Mouse (Mus musculus) c-Kit-positive CD71-positive TER-119-positive erythroid progenitor cells, embryonic 14.5 days (primary cell): ENCODE measurements around the gene Tet1.
A peak's percentile ranks its signal among the peaks of the same experiment; 100 is the strongest.
"Not testable (repeated sequence)": the region's sequence is repeated elsewhere in the genome, so short reads cannot be mapped to it uniquely, and the experiment has no call there.

Source experiments
- DNase-seq: peaks from one replicate; pipeline ENCODE4 v3.0.0-alpha.2; 2013; ENCODE audit warnings: low spot score

Gene Tet1

GRCm38 (mm10) chr10:62847069-62847626 lies 61.6 kb downstream of the Tet1 start:
- no peak for DNase-seq

GRCm38 (mm10) chr10:62843787-62844491 lies 64.9 kb downstream of the Tet1 start:
- DNase-seq = no peak

DNA sequence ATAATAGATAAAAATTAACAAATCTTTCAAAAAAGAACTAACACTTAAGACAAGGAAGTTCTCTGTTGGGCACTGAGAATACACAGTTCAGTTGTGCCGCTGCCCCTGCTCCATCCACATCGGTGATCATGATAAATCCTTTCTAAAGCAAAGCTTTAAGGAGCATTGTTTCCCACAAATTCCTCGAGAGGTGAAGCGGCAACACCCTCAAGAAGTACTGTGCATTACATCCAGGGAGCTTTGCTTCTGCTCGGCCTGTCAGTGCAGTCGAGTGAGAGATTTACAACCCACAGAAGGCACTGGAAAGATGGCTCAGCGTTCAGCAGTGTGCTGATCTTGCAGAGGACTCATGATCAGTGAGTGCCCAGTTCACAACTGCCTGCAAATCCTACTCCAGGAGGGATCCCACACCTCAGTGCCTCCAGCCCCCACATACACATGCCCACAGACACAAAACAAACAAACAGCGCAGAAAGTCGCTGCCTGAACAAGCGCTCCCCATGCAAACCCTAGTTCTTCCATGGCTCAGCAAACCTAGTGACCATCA lies 66.8 kb downstream of the Tet1 start:
- DNase-seq = no peak

GRCm38 (mm10) chr10:62840687-62841086 lies 68.1 kb downstream of the Tet1 start:
- no peak for DNase-seq

DNA sequence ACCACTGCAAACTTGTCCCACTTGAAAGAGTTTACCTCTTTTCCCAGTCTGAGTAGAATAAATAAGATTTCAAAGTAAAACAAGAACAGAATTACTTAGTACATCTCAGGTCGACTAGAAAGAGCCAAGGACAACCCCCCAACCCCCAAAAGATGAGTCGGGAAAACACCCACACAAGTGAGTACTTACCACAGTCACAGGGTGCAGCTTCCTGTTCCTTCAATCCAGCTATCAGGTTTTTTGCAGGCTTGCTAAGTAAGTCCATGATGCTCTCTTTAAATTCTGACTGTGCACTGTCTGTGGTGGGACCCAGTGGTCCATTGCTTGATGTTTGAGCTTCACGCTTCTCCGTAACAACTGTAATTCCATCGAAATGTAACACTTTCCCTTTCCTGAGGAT lies 70.8 kb downstream of the Tet1 start:
- no peak for DNase-seq

DNA sequence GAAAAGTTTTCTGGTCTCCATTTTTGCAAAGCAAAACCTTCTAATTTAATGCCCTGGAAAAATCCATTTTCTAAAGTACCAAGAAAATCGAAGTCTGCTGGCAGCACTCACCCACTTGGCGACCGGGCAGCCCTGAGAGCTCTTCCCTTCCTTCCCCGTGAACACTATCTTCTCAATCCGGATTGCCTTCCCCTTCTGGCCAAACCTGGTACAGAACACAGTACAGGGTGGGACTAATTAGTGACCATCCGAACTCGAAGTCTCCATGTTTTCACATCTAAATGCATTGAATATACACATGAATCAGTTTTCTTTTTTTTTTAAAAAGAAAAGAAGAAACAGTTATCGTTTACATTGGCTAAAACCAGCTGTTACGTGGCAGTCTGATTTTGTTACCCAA lies 76.0 kb downstream of the Tet1 start:
- DNase-seq = no peak

GRCm38 (mm10) chr10:62831546-62831945 lies 77.2 kb downstream of the Tet1 start:
- DNase-seq = no peak

- DNase-seq = no peak
Measured at GRCm38 (mm10) chr10:62824474-62824873, 84.3 kb downstream of the Tet1 start.

DNA sequence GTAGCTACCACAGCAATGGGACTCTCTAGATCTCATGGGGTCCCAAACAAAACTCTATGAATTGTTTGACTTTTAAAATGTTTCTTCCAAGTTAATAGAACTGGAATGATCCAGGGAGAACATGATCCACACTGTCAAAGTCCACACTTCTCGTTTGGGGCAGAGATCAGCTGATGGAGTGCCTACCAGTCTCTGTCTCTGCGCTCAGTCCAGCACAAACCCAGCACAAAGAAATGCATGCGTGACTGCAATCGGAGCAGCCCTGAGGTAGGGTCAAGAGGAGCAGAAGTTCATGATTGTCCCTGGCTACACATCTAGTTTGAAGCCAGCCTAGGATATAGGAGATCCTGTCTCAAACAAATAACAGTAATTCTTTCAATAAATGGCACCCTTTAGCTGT lies 85.4 kb downstream of the Tet1 start:
- no peak for DNase-seq

GRCm38 (mm10) chr10:62810010-62810409 lies 98.8 kb downstream of the Tet1 start:
- no peak for DNase-seq

DNA sequence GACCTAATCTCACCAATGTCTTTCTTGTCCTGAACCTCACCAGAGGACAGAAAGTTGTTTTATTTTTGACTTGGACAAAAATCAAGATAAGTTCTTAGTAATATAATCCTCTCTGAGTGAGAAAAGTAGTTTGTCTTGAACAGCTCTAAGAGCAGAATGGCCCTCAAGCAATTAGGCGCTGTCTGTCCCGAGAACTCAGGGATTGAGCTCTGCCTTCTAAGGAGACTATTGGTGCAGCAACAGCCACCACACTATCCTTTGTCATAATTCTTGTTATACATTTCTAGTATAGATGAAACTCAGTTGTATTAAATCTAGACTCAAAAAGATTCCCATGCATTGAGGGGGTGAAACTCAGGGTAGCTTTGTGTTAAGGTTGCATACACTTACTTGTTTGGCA lies 100.0 kb downstream of the Tet1 start:
- DNase-seq = no peak

DNA sequence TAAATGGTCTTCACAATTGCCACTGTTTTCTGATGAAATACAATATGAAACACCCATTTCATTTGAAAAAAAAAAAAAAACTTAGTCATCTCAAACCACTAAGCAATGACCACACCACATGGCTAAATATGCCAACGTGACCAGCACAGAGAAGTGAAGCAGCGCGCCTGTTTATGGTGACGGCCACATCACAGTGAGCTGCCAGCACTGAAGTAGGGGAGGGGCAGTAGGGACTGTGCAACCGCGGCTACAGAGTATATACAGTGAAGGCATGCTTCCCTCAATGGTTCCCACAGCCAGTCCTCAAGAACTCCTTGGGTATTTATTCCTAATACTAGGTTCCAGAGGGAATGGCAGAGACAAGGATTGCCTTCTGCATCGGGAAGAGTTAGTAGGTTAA lies 100.5 kb downstream of the Tet1 start:
- no peak for DNase-seq

GRCm38 (mm10) chr10:62804106-62804505 lies 104.7 kb downstream of the Tet1 start:
- DNase-seq = no peak

DNA sequence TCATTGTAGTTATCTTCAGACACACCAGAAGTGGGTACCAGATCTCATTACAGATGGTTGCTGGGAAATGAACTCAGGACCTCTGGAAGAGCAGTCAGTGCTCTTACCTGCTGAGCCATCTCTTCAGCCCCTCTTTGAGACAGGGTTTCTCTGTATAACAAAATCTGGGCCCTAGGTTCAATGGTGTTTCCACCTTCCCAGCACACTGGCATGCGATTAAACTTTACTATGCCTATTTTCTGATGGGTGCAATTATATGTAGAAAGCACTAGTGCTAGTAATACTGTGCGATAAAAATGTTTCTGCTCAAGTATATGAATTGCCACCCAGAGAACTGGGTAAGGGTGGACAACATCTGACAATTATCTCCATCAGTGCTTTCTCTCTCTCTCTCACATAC lies 105.5 kb downstream of the Tet1 start:
- DNase-seq = no peak

DNA sequence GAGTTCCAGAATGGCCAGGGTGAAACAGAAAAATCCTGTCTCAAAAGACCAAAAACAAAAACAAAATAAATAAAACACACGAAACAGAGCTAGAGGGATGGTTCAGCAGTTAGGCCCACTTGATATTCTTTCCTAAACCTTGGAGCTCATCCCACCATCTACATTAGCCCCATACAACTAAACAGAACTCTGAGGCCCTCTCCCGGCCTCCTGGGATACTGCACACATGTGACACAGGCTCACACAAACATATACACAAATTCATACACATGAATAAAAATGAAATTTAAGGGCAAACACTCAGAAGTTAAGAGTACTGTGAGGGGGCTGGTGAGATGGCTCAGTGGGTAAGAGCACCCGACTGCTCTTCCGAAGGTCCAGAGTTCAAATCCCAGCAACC lies 114.6 kb downstream of the Tet1 start:
- no peak for DNase-seq

DNA sequence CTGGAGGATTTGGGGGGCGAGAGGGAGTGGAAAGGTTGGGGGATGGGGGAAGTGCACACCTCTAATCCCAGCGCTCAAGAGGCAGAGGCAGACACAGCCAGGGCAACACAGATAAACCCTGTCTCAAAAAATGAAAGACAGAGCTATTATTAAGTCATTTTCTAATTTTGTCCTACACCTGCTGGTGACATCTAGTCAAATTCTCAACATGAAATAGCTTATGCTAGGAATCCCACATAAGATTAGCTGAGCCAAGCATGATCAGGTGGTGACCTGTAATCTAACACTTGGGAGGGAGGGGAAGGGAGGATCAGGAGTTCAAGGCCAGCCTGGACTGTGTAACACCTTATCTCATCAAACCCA lies 115.7 kb downstream of the Tet1 start:
- peak; percentile 38 for DNase-seq

DNA sequence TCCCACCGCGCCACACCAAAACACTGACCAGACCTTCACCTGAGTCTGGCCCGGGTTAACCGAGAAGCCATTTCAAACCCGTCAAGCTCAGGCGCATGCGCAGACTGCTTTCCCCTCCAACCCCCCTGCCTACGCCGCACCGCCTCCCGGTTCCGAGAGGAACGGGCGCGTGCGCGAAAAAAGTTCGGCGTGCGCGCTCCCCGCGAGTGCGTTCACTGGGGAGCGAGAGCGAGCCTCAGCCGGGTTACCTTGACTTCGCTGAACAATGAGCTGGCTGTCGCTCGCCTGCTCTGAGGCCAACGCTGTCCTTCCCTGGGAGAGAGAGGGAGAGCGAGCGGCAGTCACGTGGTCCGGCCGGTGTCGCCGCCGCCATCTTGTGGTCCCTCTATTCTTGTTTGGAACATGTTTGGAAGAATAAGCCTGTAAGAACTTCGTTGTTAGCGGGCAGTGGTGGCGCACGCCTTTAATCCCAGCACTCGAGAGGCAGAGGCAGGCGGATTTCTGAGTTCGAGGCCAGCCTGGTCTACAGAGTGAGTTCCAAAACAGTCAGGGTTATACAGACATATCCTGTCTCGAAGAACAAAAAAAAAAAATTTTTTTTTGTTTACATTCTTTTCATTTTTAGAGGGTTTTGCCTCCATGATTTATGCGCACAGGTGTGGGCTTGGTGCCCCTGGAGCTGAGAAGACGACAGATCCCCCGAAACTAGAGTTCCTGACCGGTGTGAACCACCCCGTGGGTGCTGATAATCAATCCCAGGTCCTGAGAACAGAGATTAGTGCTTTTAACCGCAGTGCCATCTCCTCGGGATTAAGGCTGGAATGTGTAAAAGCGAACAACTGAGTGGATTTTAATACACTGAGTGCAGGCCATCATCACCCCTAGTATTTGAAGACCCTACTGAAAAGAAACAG lies 116.4 kb downstream of the Tet1 start, which contains the start of gene Ccar1:
Gene Ccar1, minus strand, starts transcription at position 110 of the 914 bp plus-strand sequence.
- DNase-seq = peak; percentile 98

DNA sequence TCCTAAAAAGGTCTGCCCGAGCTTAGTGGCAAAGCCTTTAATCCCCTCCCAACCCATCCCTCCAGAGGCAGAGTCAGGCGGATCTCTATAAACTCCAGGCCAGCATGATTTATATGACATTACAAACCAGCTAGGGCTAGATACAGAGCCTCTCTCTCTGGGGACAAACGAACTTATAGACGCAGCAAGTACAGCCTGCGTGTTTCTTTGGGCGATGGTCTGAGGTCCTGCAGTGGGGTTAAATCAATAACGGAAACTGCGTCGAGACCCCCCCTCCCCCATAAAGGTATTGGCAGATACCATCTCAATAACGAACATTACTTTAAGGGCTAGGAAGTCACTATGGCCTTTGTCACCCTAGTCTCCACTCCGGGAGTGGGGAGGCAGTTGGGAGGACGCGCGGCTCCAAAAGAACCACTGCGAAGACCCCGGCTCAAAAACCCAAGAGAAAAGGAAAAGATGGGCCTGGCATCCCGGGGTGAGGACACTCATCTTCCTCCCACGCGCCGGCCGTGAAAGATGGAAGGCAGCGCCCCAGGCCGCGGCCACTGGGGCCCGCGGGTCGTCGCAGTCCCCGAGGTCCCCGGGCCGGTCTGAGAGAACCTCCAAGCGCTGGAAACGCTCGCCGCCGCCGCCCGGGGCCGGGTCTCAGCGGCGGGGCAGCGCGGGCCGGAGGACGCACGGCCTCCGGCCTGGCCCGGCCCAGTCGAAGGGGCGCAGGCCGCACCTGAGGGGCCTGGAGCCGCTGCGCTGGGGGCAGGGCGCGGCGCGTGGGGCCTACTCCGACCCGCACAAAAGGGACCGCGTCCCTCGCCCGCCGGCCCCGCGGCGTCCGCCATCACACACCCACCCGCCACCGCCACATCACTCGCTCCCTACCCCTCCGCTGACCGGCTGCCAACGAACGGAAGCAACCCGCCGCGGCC lies 117.3 kb downstream of the Tet1 start:
- peak; percentile 42 for DNase-seq

DNA sequence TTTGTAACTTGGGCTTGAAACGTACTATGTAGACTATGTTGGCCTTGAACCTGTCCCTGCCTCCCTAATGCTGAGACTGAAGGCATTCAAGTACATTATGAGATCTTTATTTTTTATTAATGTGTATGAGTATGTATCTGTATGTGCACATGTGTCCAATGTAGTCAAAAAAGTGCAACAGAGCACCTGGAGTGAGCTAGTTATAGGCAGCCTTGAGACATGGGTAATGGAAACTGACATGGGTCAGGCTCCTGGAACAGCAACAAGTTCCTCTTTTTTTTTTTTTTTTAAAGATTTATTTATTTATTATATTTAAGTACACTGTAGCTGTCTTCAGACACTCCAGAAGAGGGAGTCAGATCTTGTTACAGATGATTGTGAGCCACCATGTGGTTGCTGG lies 127.0 kb downstream of the Tet1 start:
- DNase-seq = not testable (repeated sequence)
